8 mouse cellular contexts compared by ENCODE assay signal in the genomic region with DNA sequence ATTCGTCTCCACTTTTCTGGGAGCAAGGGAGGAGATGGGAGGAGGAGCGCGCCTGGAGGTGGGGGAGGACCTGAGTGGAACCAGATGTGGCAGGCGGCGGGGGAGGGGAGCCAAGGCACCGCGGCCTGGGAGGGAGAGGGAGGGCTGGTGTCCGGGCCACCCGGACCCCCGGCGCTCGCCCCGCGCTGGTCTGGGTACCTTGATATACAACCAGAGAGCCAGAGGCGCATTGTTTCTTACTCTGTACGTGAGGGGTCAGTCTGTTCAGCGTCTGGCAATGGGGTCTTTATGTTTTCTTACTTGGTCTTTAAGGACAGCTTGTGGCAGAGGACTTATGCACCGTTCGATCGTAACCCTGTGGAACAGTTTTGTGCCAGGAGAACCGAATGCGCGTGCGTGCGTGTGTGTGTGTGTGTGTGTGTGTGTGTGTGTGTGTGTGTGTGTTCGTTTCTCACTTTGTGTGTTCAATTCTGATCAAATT. TPM values are rescaled to one million over a fixed set of nuclear protein-coding genes. Genes with fewer than 3 reads are reported as not detected.
DNase-seq lines count a peak whose midpoint lies in the region; ATAC-seq lines count a peak whose summit lies in the region.

No protein-coding gene starts in this region.

- H3K9ac ChIP-seq in embryonic facial prominence, embryonic 12.5 days = peak overlapping the region; percentile 78
- peak overlapping the region; percentile 80 for H3K9ac ChIP-seq in heart, embryonic 14.5 days (ENCODE audit: low read length)
- H3K9ac ChIP-seq in midbrain, embryonic 13.5 days (replicated peaks) = peak overlapping the region; percentile 76

- peak overlapping the region; percentile 65 for H3K4me3 ChIP-seq in embryonic facial prominence, embryonic 12.5 days
- H3K4me3 ChIP-seq in heart, embryonic 14.5 days (ENCODE audit: control insufficient read depth in 1 of 2, insufficient read depth in 1 of 2, low read depth in 1 of 2, low read length in 2 of 2) = peak overlapping the region; percentile 59 to 60
- peak overlapping the region; percentile 57 for H3K4me3 ChIP-seq in midbrain, embryonic 13.5 days (replicated peaks)

- H3K27ac ChIP-seq in embryonic facial prominence, embryonic 12.5 days = peak overlapping the region; percentile 98
- peak overlapping the region; percentile 25 to 76; a peak in 2 of 4 replicates for H3K27ac ChIP-seq in heart, embryonic 14.5 days (replicated peaks in 1 of 2; ENCODE audit: control insufficient read depth in 1 of 2, insufficient read depth in 1 of 2, low read depth in 2 of 2, low read length in 2 of 2)
- H3K27ac ChIP-seq in midbrain, embryonic 13.5 days = no peak overlapping the region

- H3K27me3 ChIP-seq in embryonic facial prominence, embryonic 12.5 days = no peaks in the 10 kb centered on the region
- no peaks in the 10 kb centered on the region for H3K27me3 ChIP-seq in heart, embryonic 14.5 days (ENCODE audit: control insufficient read depth, insufficient read depth, low read length)
- H3K27me3 ChIP-seq in midbrain, embryonic 13.5 days = peaks cover 7% of the 10 kb centered on the region; the same call in 1 of the 2 replicates

- peak; percentile 53; the same call in 1 of the 2 replicates for ATAC-seq in embryonic facial prominence, embryonic 12.5 days (ENCODE audit: insufficient number of reproducible peaks, insufficient read depth, low FRiP score, low TSS enrichment)
- ATAC-seq in heart, embryonic 14.5 days (ENCODE audit: insufficient number of reproducible peaks, insufficient read depth, low FRiP score, low read depth) = 0 out of 2 replicates have a peak, but pooled peaks have one; percentile 31
- ATAC-seq in midbrain, embryonic 13.5 days = peak; percentile 53

- DNase-seq in adrenal gland, adult 2 months = peak; percentile 21
- DNase-seq in adrenal gland, postnatal 25 days = no peak
- DNase-seq in kidney, postnatal 4 days = peak; percentile 85 to 91
- no peak for DNase-seq in cerebellum, postnatal 36 days
- DNase-seq in layer of hippocampus, adult 8-10 months (ENCODE audit: low spot score in 2 of 2) = no peak

- 2% methylated on average over 25 of the region's 26 CpGs for WGBS in embryonic facial prominence, embryonic 12.5 days
- WGBS in heart, embryonic 14.5 days = 2% methylated on average over 25 of the region's 26 CpGs
- 0% methylated on average over 25 of the region's 26 CpGs for WGBS in midbrain, embryonic 13.5 days

- H3K36me3 ChIP-seq in embryonic facial prominence, embryonic 12.5 days = peaks cover 19% of the 10 kb centered on the region
- peaks cover 10% of the 10 kb centered on the region for H3K36me3 ChIP-seq in heart, embryonic 14.5 days (ENCODE audit: control insufficient read depth, insufficient read depth, low read length)
- peaks cover 10% of the 10 kb centered on the region for H3K36me3 ChIP-seq in midbrain, embryonic 13.5 days

- H3K9me3 ChIP-seq in embryonic facial prominence, embryonic 12.5 days = no peaks in the 10 kb centered on the region
- no peaks in the 10 kb centered on the region for H3K9me3 ChIP-seq in heart, embryonic 14.5 days (ENCODE audit: control insufficient read depth, low read length)
- H3K9me3 ChIP-seq in midbrain, embryonic 13.5 days = no peaks in the 10 kb centered on the region

- peak overlapping the region; percentile 88 for H3K4me2 ChIP-seq in embryonic facial prominence, embryonic 12.5 days (replicated peaks)
- H3K4me2 ChIP-seq in heart, embryonic 14.5 days (ENCODE audit: low read length) = peak overlapping the region; percentile 97
- peak overlapping the region; percentile 99 for H3K4me2 ChIP-seq in midbrain, embryonic 13.5 days (replicated peaks)

- H3K4me1 ChIP-seq in embryonic facial prominence, embryonic 12.5 days = peaks cover 30% of the 10 kb centered on the region
- peaks cover 22 to 43% of the 10 kb centered on the region in 2 experiments for H3K4me1 ChIP-seq in heart, embryonic 14.5 days (ENCODE audit: control insufficient read depth in 2 of 2, insufficient read depth in 2 of 2, low read length in 2 of 2)
- peaks cover 35% of the 10 kb centered on the region for H3K4me1 ChIP-seq in midbrain, embryonic 13.5 days (replicated peaks)

RNA-seq across cellular contexts. Expression of a gene that starts 0.7 kb away (rescaled TPM):
- 10 to 100 TPM; 17.0 to 24.9 TPM for total RNA-seq in adrenal gland, adult 2 months (2021)
- 30.2 and 35.7 TPM in 2 replicates for polyA plus RNA-seq in adrenal gland, adult 2 months (2012; rRNA removed)
- 21.3 and 21.7 TPM in 2 replicates for total RNA-seq in adrenal gland, postnatal 25 days (2021)
- polyA plus RNA-seq in embryonic facial prominence, embryonic 12.5 days (2016; fragmentation: Nextera tagmentation; extraction: Ambion mirVana) = 35.3 and 38.5 TPM in 2 replicates
- polyA plus RNA-seq in heart, embryonic 14.5 days (2014; fragmentation: Nextera tagmentation; extraction: Ambion mirVana) = 4.4 and 6.1 TPM in 2 replicates
- polyA plus RNA-seq in midbrain, embryonic 13.5 days (2015; fragmentation: Nextera tagmentation; extraction: Ambion mirVana) = 5.0 and 5.3 TPM in 2 replicates
- total RNA-seq in layer of hippocampus, adult 8-10 months (2022) = 10 to 100 TPM in 2 of 4 experiments, 1 to 10 TPM in 2; 5.0 to 19.1 (median 9.9) TPM

Comparison
In these comparisons a context has a peak if more than half of its experiments do, and no peak if none do; other contexts are left out.
1. DNase-seq: peak in adrenal gland, adult 2 months (single experiment) and kidney, postnatal 4 days (2 of 2); none in adrenal gland, postnatal 25 days (single experiment), cerebellum, postnatal 36 days (0 of 2) and layer of hippocampus, adult 8-10 months (0 of 2).
2. Peak in every context shown above with its lines, with median percentiles within 50 percentile points of each other: ATAC-seq, H3K4me2 ChIP-seq, H3K4me3 ChIP-seq and H3K9ac ChIP-seq.